Mouse (Mus musculus): ENCODE measurements around the gene Sec14l4. TPM values are rescaled to one million over a fixed set of nuclear protein-coding genes. Genes with fewer than 3 reads are reported as not detected.

Gene Sec14l4
- polyA plus RNA-seq, 1 experiment from 2014 or later, result 6.3 TPM

DNA sequence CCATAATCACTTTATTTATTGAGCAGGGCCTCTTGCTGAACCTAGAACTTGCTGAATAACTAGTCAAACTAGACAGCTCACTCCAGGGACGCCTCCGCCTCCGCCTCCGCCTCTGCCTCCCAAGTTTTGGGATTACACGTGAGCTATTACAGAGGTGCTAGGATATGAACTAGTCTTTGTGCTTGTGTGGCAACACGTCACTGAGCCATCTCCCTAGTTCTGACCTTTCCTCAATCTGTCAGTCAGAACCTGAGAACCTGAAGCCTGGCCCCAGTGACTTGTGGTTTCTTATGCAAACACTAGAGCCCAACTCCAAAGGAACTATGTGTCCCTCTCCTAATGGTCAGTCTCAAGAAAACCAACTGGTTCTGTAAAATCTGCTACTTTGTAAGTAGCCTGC, 4.7 kb downstream of the Sec14l4 start:
- no peak overlapping the region for H3K4me3 ChIP-seq (ENCODE audit: low read depth, low read length)
- no peaks in the 10 kb centered on the region for H3K9me3 ChIP-seq (replicated peaks; ENCODE audit: control insufficient read depth, low read length)
- H3K27me3 ChIP-seq (ENCODE audit: control insufficient read depth, insufficient read depth, low read depth, low read length), result no peaks in the 10 kb centered on the region
- H3K27ac ChIP-seq (ENCODE audit: low read length), result no peak overlapping the region
- no peaks in the 10 kb centered on the region for H3K36me3 ChIP-seq (ENCODE audit: control insufficient read depth, insufficient read depth)
- no peak for ATAC-seq (ENCODE audit: low read depth)
- 80% methylated on average over 6 of the region's 6 CpGs for WGBS (ENCODE audit: insufficient replicate concordance)
- H3K4me1 ChIP-seq (ENCODE audit: control insufficient read depth, low read depth, low read length), result peaks cover 2% of the 10 kb centered on the region; the same call in 1 of the 2 replicates
- H3K9ac ChIP-seq (ENCODE audit: low read depth, low read length), result no peak overlapping the region
- H3K4me2 ChIP-seq (ENCODE audit: low read depth, low read length), result no peak overlapping the region

DNA sequence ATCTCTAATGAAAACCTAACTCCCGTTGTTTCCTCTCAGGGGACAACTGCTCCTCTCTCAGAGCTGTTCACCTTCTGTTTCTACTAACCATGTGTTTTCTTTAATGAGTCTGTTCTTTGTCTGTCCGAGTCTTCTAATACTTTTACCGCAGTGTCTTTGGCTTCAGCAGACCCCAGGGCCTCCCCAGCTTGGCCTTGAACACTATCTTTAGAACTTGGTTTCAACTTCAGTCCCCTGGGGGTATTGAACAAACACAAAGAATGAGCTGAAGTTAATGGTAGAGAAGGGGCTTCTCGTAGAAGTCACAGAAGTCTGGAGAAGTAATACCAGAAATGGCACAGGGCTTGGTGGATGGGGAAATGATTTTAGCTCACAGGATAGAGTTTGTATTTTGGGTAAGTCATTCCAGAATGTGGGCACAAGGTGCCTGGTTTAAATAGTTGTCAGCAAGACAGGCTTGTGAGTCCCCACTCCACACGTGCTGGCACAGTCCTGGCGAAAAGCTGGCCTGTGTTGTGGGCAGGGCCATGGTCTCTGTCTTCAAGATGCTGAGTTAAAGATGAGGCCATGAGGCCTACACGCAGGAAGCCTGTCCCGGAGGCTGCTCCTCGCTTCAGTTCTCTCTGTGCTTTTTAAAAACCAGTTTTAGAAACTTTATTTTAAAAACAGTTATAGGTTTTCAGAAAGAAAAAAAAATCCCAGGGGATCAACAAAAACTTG, 5.3 kb downstream of the Sec14l4 start:
- Histone ChIP-seq H3K27ac (ENCODE audit: low read length) (no peak overlapping the region), H3K4me3 (ENCODE audit: low read depth, low read length) (no peak overlapping the region), H3K9me3 (replicated peaks; ENCODE audit: control insufficient read depth, low read length) (no peaks in the 10 kb centered on the region), H3K9ac (ENCODE audit: low read depth, low read length) (no peak overlapping the region), H3K4me2 (ENCODE audit: low read depth, low read length) (no peak overlapping the region), H3K36me3 (ENCODE audit: control insufficient read depth, insufficient read depth) (no peaks in the 10 kb centered on the region), H3K4me1 (ENCODE audit: control insufficient read depth, low read depth, low read length) (peaks cover 2% of the 10 kb centered on the region; the same call in 1 of the 2 replicates), H3K27me3 (ENCODE audit: control insufficient read depth, insufficient read depth, low read depth, low read length) (no peaks in the 10 kb centered on the region)
- WGBS (ENCODE audit: insufficient replicate concordance), result 51% methylated on average over 9 of the region's 9 CpGs
- ATAC-seq (ENCODE audit: low read depth), result no peak

DNA sequence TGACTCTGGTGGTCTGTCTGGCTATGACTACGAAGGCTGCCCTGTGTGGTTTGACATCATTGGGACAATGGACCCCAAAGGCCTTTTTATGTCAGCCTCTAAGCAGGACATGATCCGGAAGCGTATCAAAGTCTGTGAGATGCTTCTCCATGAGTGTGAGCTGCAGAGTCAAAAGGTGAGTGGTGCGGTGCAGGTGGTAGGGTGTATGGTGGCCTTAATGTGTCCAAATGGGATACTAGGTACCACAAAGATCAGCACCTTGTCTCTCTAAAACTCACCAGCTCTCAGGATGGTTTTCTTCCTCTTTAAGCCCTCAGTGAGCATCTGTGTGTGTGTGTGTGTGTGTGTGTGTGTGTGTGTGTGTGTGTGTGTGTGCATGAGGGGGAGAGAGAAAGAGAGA, 8.7 kb downstream of the Sec14l4 start:
- Histone ChIP-seq H3K4me3 (ENCODE audit: low read depth, low read length) (no peak overlapping the region), H3K27ac (ENCODE audit: low read length) (no peak overlapping the region), H3K9me3 (replicated peaks; ENCODE audit: control insufficient read depth, low read length) (no peaks in the 10 kb centered on the region), H3K27me3 (ENCODE audit: control insufficient read depth, insufficient read depth, low read depth, low read length) (no peaks in the 10 kb centered on the region), H3K36me3 (ENCODE audit: control insufficient read depth, insufficient read depth) (no peaks in the 10 kb centered on the region), H3K9ac (ENCODE audit: low read depth, low read length) (no peak overlapping the region), H3K4me2 (ENCODE audit: low read depth, low read length) (no peak overlapping the region), H3K4me1 (ENCODE audit: control insufficient read depth, low read depth, low read length) (no peaks in the 10 kb centered on the region)
- no peak for ATAC-seq (ENCODE audit: low read depth)
- WGBS (ENCODE audit: insufficient replicate concordance), result 65% methylated on average over 4 of the region's 4 CpGs

DNA sequence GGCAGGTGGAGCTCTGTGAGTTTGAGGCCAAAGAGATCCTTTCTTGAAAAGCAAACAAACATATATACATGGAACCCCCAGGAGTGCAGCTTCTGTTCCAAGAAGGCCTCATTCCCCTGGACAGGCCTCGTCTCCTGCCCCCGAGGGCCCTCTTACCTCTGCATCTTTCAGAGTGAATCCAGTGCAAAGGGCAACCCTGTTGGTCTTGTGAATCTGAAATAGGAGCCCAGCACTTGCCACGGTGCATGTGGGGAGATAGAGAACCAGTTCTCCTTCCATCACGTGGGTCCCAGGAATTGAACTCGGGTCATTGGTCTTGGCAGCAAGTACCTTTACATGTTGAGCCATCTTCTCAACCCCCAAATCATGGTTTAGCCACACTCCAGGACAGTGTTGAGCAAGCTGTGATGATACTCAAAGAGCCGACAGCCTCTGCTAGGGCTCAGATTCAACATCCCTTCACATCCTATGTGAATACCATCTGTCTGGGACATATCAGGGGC, 9.9 kb downstream of the Sec14l4 start:
- H3K36me3 ChIP-seq (ENCODE audit: control insufficient read depth, insufficient read depth), result no peaks in the 10 kb centered on the region
- no peak for ATAC-seq (ENCODE audit: low read depth)
- H3K27me3 ChIP-seq (ENCODE audit: control insufficient read depth, insufficient read depth, low read depth, low read length), result no peaks in the 10 kb centered on the region
- no peak overlapping the region for H3K4me2 ChIP-seq (ENCODE audit: low read depth, low read length)
- 61% methylated on average over 6 of the region's 6 CpGs for WGBS (ENCODE audit: insufficient replicate concordance)
- H3K9me3 ChIP-seq (replicated peaks; ENCODE audit: control insufficient read depth, low read length), result no peaks in the 10 kb centered on the region
- no peaks in the 10 kb centered on the region for H3K4me1 ChIP-seq (ENCODE audit: control insufficient read depth, low read depth, low read length)
- H3K9ac ChIP-seq (ENCODE audit: low read depth, low read length), result no peak overlapping the region
- H3K27ac ChIP-seq (ENCODE audit: low read length), result no peak overlapping the region
- H3K4me3 ChIP-seq (ENCODE audit: low read depth, low read length), result no peak overlapping the region

DNA sequence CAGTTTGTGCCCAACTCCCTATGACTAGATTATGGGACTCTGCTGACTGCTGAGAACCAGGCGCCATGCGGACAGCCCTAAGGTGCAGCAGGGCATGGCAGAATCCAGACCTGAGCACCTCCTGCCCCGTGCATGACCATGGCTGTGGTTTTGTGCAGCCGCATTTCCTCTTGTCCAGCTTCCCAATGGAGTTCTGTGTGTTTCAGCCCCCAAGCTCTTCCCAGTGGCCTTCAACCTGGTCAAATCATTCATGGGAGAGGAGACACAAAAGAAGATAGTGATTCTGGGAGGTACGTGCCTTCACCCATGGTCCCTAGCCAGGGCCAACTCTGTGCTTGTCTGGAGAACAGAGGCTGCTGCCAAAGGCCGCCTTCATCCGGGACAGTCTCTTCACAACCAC, 11.8 kb downstream of the Sec14l4 start:
- Histone ChIP-seq H3K4me3 (ENCODE audit: low read depth, low read length) (no peak overlapping the region), H3K27ac (ENCODE audit: low read length) (no peak overlapping the region), H3K36me3 (ENCODE audit: control insufficient read depth, insufficient read depth) (no peaks in the 10 kb centered on the region), H3K9me3 (replicated peaks; ENCODE audit: control insufficient read depth, low read length) (no peaks in the 10 kb centered on the region), H3K27me3 (ENCODE audit: control insufficient read depth, insufficient read depth, low read depth, low read length) (no peaks in the 10 kb centered on the region), H3K9ac (ENCODE audit: low read depth, low read length) (no peak overlapping the region), H3K4me1 (ENCODE audit: control insufficient read depth, low read depth, low read length) (no peaks in the 10 kb centered on the region), H3K4me2 (ENCODE audit: low read depth, low read length) (no peak overlapping the region)
- WGBS (ENCODE audit: insufficient replicate concordance), result 65% methylated on average over 7 of the region's 7 CpGs
- ATAC-seq (ENCODE audit: low read depth), result no peak

DNA sequence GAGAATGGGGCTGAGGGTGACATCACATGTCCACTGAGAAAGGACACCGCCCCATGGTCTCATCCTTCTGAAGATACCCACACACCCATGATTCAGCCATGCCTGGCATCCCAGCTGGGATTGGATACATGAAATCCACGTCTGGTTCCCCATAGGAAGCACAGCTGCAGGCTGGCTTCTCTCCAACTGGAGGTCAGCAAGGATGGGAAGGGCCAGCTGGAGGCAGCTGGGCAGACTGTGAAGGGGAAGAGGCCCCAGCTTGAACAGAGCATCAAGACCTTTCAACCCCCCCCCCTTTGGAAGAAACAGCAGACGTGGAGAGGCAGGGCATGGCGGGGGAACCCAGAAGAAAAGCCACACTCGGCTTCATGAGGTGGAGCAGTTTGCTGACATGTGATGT, 15.3 kb downstream of the Sec14l4 start:
- H3K27ac ChIP-seq (ENCODE audit: low read length), result no peak overlapping the region
- H3K4me1 ChIP-seq (ENCODE audit: control insufficient read depth, low read depth, low read length), result no peaks in the 10 kb centered on the region
- no peak overlapping the region for H3K4me2 ChIP-seq (ENCODE audit: low read depth, low read length)
- H3K4me3 ChIP-seq (ENCODE audit: low read depth, low read length), result no peak overlapping the region
- H3K9me3 ChIP-seq (replicated peaks; ENCODE audit: control insufficient read depth, low read length), result no peaks in the 10 kb centered on the region
- H3K27me3 ChIP-seq (ENCODE audit: control insufficient read depth, insufficient read depth, low read depth, low read length), result no peaks in the 10 kb centered on the region
- no peak overlapping the region for H3K9ac ChIP-seq (ENCODE audit: low read depth, low read length)
- no peak for ATAC-seq (ENCODE audit: low read depth)
- 49% methylated on average over 5 of the region's 5 CpGs for WGBS (ENCODE audit: insufficient replicate concordance)
- no peaks in the 10 kb centered on the region for H3K36me3 ChIP-seq (ENCODE audit: control insufficient read depth, insufficient read depth)

DNA sequence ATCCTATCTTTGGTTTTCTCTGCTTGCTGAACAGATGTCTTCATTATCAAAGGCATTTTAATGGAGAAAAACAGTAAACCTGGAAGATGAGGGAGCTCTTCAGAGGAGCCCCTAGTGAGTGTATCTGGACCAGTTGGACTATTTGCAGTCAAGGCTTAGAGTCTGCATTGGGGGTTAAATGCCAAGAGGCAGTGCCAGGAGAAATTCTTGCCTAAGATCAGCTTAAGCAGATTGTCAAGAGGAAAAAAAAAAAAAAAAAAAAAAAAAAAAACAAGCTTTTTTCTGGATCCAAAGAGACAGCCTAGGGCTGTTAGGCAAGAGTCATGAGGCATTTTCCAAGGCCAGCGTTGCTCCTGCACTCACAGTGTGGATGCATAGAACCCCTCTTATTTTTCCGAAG, 16.5 kb downstream of the Sec14l4 start:
- 57% methylated on average over 2 of the region's 2 CpGs for WGBS (ENCODE audit: insufficient replicate concordance)
- ATAC-seq (ENCODE audit: low read depth), result no peak

DNA sequence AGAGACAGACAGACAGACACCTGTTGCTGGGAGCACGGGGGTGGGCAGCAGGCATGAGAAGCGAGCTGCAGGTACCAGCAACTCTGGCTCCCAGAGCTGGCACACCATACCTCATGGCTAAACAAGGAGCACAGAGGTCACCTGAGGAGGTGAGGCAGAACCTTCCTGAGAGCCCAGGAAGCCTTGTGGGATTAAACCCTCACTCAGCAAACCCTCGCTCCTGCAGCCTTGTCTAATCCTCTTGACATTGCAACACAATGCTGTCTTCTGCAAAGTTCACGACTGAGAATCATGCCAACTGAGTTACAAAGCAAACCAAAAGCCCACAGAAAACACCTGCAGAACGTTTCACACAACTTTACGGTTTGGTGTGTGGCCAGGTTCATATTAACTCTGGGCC, 17.2 kb downstream of the Sec14l4 start:
- Histone ChIP-seq H3K9ac (ENCODE audit: low read depth, low read length) (no peak overlapping the region), H3K36me3 (ENCODE audit: control insufficient read depth, insufficient read depth) (no peaks in the 10 kb centered on the region), H3K27me3 (ENCODE audit: control insufficient read depth, insufficient read depth, low read depth, low read length) (no peaks in the 10 kb centered on the region), H3K27ac (ENCODE audit: low read length) (no peak overlapping the region), H3K4me3 (ENCODE audit: low read depth, low read length) (no peak overlapping the region), H3K4me1 (ENCODE audit: control insufficient read depth, low read depth, low read length) (no peaks in the 10 kb centered on the region), H3K9me3 (replicated peaks; ENCODE audit: control insufficient read depth, low read length) (no peaks in the 10 kb centered on the region), H3K4me2 (ENCODE audit: low read depth, low read length) (no peak overlapping the region)
- 70% methylated on average over 6 of the region's 6 CpGs for WGBS (ENCODE audit: insufficient replicate concordance)
- no peak for ATAC-seq (ENCODE audit: low read depth)

More for the DNA sequence above, 16.5 kb downstream of the Sec14l4 start:
- Histone ChIP-seq H3K36me3 (ENCODE audit: control insufficient read depth, insufficient read depth) (no peaks in the 10 kb centered on the region), H3K27me3 (ENCODE audit: control insufficient read depth, insufficient read depth, low read depth, low read length) (no peaks in the 10 kb centered on the region), H3K9me3 (replicated peaks; ENCODE audit: control insufficient read depth, low read length) (no peaks in the 10 kb centered on the region), H3K27ac (ENCODE audit: low read length) (no peak overlapping the region), H3K4me2 (ENCODE audit: low read depth, low read length) (no peak overlapping the region), H3K9ac (ENCODE audit: low read depth, low read length) (no peak overlapping the region), H3K4me1 (ENCODE audit: control insufficient read depth, low read depth, low read length) (no peaks in the 10 kb centered on the region), H3K4me3 (ENCODE audit: low read depth, low read length) (no peak overlapping the region)

DNA sequence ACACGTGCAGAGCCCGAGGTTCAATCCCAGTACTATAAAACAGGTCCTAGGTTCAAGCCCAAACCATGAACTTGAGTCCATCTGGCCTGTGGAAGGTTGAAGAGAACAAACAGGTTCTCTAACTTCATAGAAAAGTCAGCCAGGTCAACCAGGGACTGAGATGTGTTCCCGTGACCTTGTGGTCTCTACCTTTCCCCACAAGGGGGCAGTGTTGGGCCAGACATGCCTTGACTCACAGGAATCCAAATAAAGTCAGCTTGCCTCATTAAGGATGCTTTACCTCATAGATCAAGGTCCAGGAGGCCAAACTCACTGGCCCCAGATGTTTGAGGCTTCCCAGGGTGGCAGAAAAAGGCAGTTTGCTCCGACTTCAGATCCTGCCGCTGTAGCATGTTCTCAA, 22.3 kb downstream of the Sec14l4 start:
- no peak overlapping the region for H3K9ac ChIP-seq (ENCODE audit: low read depth, low read length)
- no peak overlapping the region for H3K27ac ChIP-seq (ENCODE audit: low read length)
- H3K27me3 ChIP-seq (ENCODE audit: control insufficient read depth, insufficient read depth, low read depth, low read length), result no peaks in the 10 kb centered on the region
- no peaks in the 10 kb centered on the region for H3K9me3 ChIP-seq (replicated peaks; ENCODE audit: control insufficient read depth, low read length)
- no peaks in the 10 kb centered on the region for H3K36me3 ChIP-seq (ENCODE audit: control insufficient read depth, insufficient read depth)
- H3K4me2 ChIP-seq (ENCODE audit: low read depth, low read length), result no peak overlapping the region
- ATAC-seq (ENCODE audit: low read depth), result 0 out of 2 replicates have a peak, but pooled peaks have one; percentile 19
- 19% methylated on average over 5 of the region's 5 CpGs for WGBS (ENCODE audit: insufficient replicate concordance)
- no peak overlapping the region for H3K4me3 ChIP-seq (ENCODE audit: low read depth, low read length)
- H3K4me1 ChIP-seq (ENCODE audit: control insufficient read depth, low read depth, low read length), result no peaks in the 10 kb centered on the region
